Mouse (Mus musculus) embryonic facial prominence, embryonic 14.5 days (tissue): ENCODE results near the gene Baiap2l2. TPM values are rescaled to one million over a fixed set of nuclear protein-coding genes. Genes with fewer than 3 reads are reported as not detected.

ENCODE experiments used
- ATAC-seq: fragments of 200-750 bp; cut with Nextera tagmentation; 2 replicates; pipeline ENCODE4 v1.8.0; 2017; ENCODE audit warnings: low read depth, moderate number of reproducible peaks, moderate TSS enrichment
- DNase-seq: peaks from one replicate; pipeline ENCODE4 v3.0.0-alpha.2; 2015; ENCODE audit warnings: low spot score
- H3K27ac ChIP-seq: fragments of 300-500 bp; sonication (generic); replicated peaks from 2 replicates; pipeline ENCODE4 v1.5.1; 2014; ENCODE audit warnings: low read depth, mild to moderate bottlenecking, low read length, moderate library complexity
- H3K27me3 ChIP-seq: fragments of 300-500 bp; sonication (generic); replicated peaks from 2 replicates; pipeline ENCODE4 v1.6.1; 2014; ENCODE audit warnings: low read length; ENCODE audit not compliant: control insufficient read depth, insufficient read depth
- H3K36me3 ChIP-seq: fragments of 300-500 bp; sonication (generic); 2 replicates; pipeline ENCODE4 v1.6.1; 2014; ENCODE audit warnings: low read length, mixed read lengths; ENCODE audit not compliant: control insufficient read depth, insufficient read depth
- H3K4me1 ChIP-seq: fragments of 300-500 bp; sonication (generic); 2 replicates; pipeline ENCODE4 v1.6.1; 2014; ENCODE audit warnings: antibody characterized with exemption, low read length; ENCODE audit not compliant: control insufficient read depth, insufficient read depth
- H3K4me2 ChIP-seq: fragments of 300-500 bp; sonication (generic); 2 replicates; pipeline ENCODE4 v1.6.1; 2014; ENCODE audit warnings: low read depth, mild to moderate bottlenecking, low read length, moderate library complexity, mixed read lengths
- H3K4me3 ChIP-seq: fragments of 300-500 bp; sonication (generic); 2 replicates; pipeline ENCODE4 v1.5.1; 2014; ENCODE audit warnings: low read depth, mild to moderate bottlenecking, low read length
- H3K9ac ChIP-seq: fragments of 300-500 bp; sonication (generic); 2 replicates; pipeline ENCODE4 v1.6.1; 2014; ENCODE audit warnings: low read depth, mild to moderate bottlenecking, low read length, moderate library complexity, mixed read lengths
- H3K9me3 ChIP-seq: fragments of 300-500 bp; sonication (generic); 2 replicates; pipeline ENCODE4 v1.6.1; 2016; ENCODE audit warnings: low read length; ENCODE audit not compliant: control insufficient read depth
- WGBS: fragments of 180-500 bp; shearing (Covaris S2); extraction: QIAGEN DNeasy Blood & Tissue Kit; methylation state at CpG from one replicate; pipeline ENCODE4 v1.1.7; 2014; 5-methylcytosine and 5-hydroxymethylcytosine counted together
- polyA plus RNA-seq: library from polyadenylated mRNA; unstranded; fragments of >200 nt; fragmentation: Nextera tagmentation; extraction: Ambion mirVana; gene quantifications from 2 replicates; pipeline ENCODE4 v1.2.1, GENCODE M21; 2014

Gene Baiap2l2
- polyA plus RNA-seq, 1 experiment from 2014 or later: 5.6 TPM

GRCm38 (mm10) chr15:79208758-79209439, 76.4 kb downstream of the Baiap2l2 start:
- no peaks in the 10 kb centered on the region for H3K36me3 ChIP-seq
- ATAC-seq (0 out of 2 replicates have a peak, but pooled peaks have one; percentile 28), DNase-seq (no peak)
- no peak overlapping the region for H3K4me2 ChIP-seq
- WGBS: 83% methylated on average over 22 of the region's 27 CpGs
- no peak overlapping the region for H3K4me3 ChIP-seq
- no peaks in the 10 kb centered on the region for H3K9me3 ChIP-seq
- no peaks in the 10 kb centered on the region for H3K27me3 ChIP-seq
- H3K4me1 ChIP-seq: no peaks in the 10 kb centered on the region
- no peak overlapping the region for H3K9ac ChIP-seq
- no peak overlapping the region for H3K27ac ChIP-seq

- H3K4me3 ChIP-seq: no peak overlapping the region
Measured at GRCm38 (mm10) chr15:79208211-79208610, 77.1 kb downstream of the Baiap2l2 start.

More at GRCm38 (mm10) chr15:79208211-79208610, 77.1 kb downstream of the Baiap2l2 start:
- no peak overlapping the region for H3K27ac ChIP-seq
- no peaks in the 10 kb centered on the region for H3K4me1 ChIP-seq
- WGBS: 73% methylated on average over 6 of the region's 6 CpGs
- no peak overlapping the region for H3K9ac ChIP-seq
- no peak overlapping the region for H3K4me2 ChIP-seq
- H3K27me3 ChIP-seq: no peaks in the 10 kb centered on the region
- no peak for ATAC-seq
- H3K36me3 ChIP-seq: no peaks in the 10 kb centered on the region
- H3K9me3 ChIP-seq: no peaks in the 10 kb centered on the region
- DNase-seq: no peak

Other genes starting within 250 kb of the Baiap2l2 start
- not detected in 2 replicates for gene Galr3, start 243.7 kb downstream of the Baiap2l2 start, polyA plus RNA-seq
- 42.6 and 43.6 TPM in 2 replicates for gene Ankrd54, start 222.6 kb downstream of the Baiap2l2 start, polyA plus RNA-seq
- 197 and 220 TPM in 2 replicates for gene Eif3l, start 210.4 kb downstream of the Baiap2l2 start, polyA plus RNA-seq
- 10.5 and 10.8 TPM in 2 replicates for gene Micall1, start 176.6 kb downstream of the Baiap2l2 start, polyA plus RNA-seq
- gene Polr2f, start 144.5 kb downstream of the Baiap2l2 start, polyA plus RNA-seq: 305 TPM in 2 replicates
- gene 1700088E04Rik, start 144.3 kb downstream of the Baiap2l2 start, polyA plus RNA-seq: 8.5 and 12.2 TPM in 2 replicates
- 16.2 and 17.7 TPM in 2 replicates for gene Sox10, start 120.3 kb downstream of the Baiap2l2 start, polyA plus RNA-seq
- gene Pick1, start 56.4 kb downstream of the Baiap2l2 start, polyA plus RNA-seq: 18.1 and 21.3 TPM in 2 replicates
- gene Gm49486, start 56.1 kb downstream of the Baiap2l2 start, polyA plus RNA-seq: 1.1 TPM in 2 replicates
- 0.28 and 0.29 TPM in 2 replicates for gene Slc16a8, start 30.8 kb downstream of the Baiap2l2 start, polyA plus RNA-seq
- 13.3 and 14.6 TPM in 2 replicates for gene Pla2g6, start 42.9 kb upstream of the Baiap2l2 start, polyA plus RNA-seq
- gene Maff, start 61.1 kb upstream of the Baiap2l2 start, polyA plus RNA-seq: 2.6 and 2.8 TPM in 2 replicates
- 73.0 and 77.6 TPM in 2 replicates for gene Tmem184b, start 118.0 kb upstream of the Baiap2l2 start, polyA plus RNA-seq
- gene Csnk1e, start 170.0 kb upstream of the Baiap2l2 start, polyA plus RNA-seq: 75.3 and 76.3 TPM in 2 replicates
- gene Kcnj4, start 219.7 kb upstream of the Baiap2l2 start, polyA plus RNA-seq: 0.07 and 0.09 TPM in 2 replicates
- gene Kdelr3, start 230.9 kb upstream of the Baiap2l2 start, polyA plus RNA-seq: 149 and 157 TPM in 2 replicates